Mouse (Mus musculus) intestine, embryonic 16.5 days (tissue): Measurements from ENCODE around the gene Mboat7. TPM values are rescaled to one million over a fixed set of nuclear protein-coding genes. Genes with fewer than 3 reads are reported as not detected.

Experiments used
- ATAC-seq: fragments of 200-750 bp; cut with Nextera tagmentation; 2 replicates; pipeline ENCODE4 v1.8.0; 2017; ENCODE audit warnings: moderate TSS enrichment, moderate library complexity
- H3K27ac ChIP-seq: fragments of 300-500 bp; sonication (generic); 2 replicates; pipeline ENCODE4 v1.5.1; 2014; ENCODE audit warnings: mild to moderate bottlenecking, low read length
- H3K27me3 ChIP-seq: fragments of 300-500 bp; sonication (generic); replicated peaks from 2 replicates; pipeline ENCODE4 v1.6.1; 2014; ENCODE audit warnings: low read length, control low read depth, mixed read lengths; ENCODE audit not compliant: control insufficient read depth, insufficient read depth
- H3K36me3 ChIP-seq: fragments of 300-500 bp; sonication (generic); 2 replicates; pipeline ENCODE4 v1.6.1; 2014; ENCODE audit warnings: low read length, control low read depth; ENCODE audit not compliant: control insufficient read depth, insufficient read depth
- H3K4me1 ChIP-seq: fragments of 300-500 bp; sonication (generic); 2 replicates; pipeline ENCODE4 v1.6.1; 2014; ENCODE audit warnings: low read length, control low read depth, mixed read lengths; ENCODE audit not compliant: control insufficient read depth, insufficient read depth
- H3K4me2 ChIP-seq: fragments of 300-500 bp; sonication (generic); 2 replicates; pipeline ENCODE4 v1.6.1; 2014; ENCODE audit warnings: low read depth, low read length, control low read depth
- H3K4me3 ChIP-seq: fragments of 300-500 bp; sonication (generic); 2 replicates; pipeline ENCODE4 v1.5.1; 2014; ENCODE audit warnings: mild to moderate bottlenecking, low read length
- H3K9ac ChIP-seq: fragments of 300-500 bp; sonication (generic); 2 replicates; pipeline ENCODE4 v1.6.1; 2014; ENCODE audit warnings: low read depth, low read length
- H3K9me3 ChIP-seq: fragments of 300-500 bp; sonication (generic); 2 replicates; pipeline ENCODE4 v1.6.1; 2016; ENCODE audit warnings: low read length, control low read depth; ENCODE audit not compliant: control insufficient read depth
- WGBS: fragments of 180-500 bp; shearing (Covaris S2); extraction: QIAGEN DNeasy Blood & Tissue Kit; methylation state at CpG from one replicate; pipeline ENCODE4 v1.1.7; 2014; 5-methylcytosine and 5-hydroxymethylcytosine counted together
- polyA plus RNA-seq: library from polyadenylated mRNA; unstranded; fragments of >200 nt; fragmentation: Nextera tagmentation; extraction: Ambion mirVana; gene quantifications from 2 replicates; pipeline ENCODE4 v1.2.1, GENCODE M21; 2015

Mboat7 gene
- polyA plus RNA-seq, 1 experiment from 2014 or later, result 60.7 TPM

DNA sequence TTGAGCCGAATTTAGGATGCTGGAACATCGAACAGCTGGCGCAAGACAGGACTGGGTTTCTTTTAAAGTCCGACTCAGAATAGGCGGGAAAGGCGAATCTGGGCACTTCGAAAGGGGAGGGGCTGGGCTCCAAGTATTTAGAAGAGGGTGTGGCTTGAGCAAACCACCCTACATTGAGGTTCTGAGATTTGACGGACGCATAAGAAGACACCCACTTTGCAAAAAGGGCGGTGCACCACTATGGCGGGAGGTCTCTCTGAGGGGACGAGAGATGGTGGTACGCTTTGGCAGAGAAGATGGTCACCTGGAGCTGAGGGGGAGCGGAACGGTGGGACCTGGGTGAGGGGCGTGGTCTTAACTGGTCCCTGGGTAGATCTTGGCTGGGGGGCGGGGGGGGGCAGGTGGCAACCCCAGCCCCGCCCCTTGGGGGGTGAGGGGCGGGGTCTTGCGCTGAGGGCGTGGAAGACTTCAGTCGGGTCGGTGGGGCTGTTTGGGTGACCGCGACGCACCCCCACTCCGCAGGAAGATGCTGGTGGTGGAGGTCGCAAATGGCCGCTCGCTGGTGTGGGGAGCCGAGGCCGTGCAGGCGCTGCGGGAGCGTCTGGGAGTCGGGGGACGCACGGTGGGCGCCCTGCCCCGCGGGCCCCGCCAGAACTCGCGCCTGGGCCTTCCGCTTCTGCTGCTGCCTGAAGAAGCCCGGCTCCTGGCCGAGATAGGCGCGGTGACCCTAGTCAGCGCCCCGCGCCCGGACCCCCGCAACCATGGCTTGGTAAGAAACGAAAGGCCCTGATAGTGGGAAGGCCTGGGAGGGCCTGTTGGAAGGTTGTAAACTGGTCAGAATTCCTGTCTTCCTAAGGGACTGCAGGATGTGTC lies 989 bp upstream of the Mboat7 start:
- WGBS, result 0% methylated on average over 50 of the region's 55 CpGs
- peaks cover 12% of the 10 kb centered on the region for H3K4me1 ChIP-seq
- peak overlapping the region; percentile 95 for H3K9ac ChIP-seq
- H3K4me3 ChIP-seq, result peak overlapping the region; percentile 87
- no peaks in the 10 kb centered on the region for H3K9me3 ChIP-seq
- peak overlapping the region; percentile 94 for H3K27ac ChIP-seq
- ATAC-seq, result peak; percentile 64
- H3K4me2 ChIP-seq, result peak overlapping the region; percentile 89
- no peaks in the 10 kb centered on the region for H3K27me3 ChIP-seq
- H3K36me3 ChIP-seq, result no peaks in the 10 kb centered on the region; the same call in 1 of the 2 replicates

DNA sequence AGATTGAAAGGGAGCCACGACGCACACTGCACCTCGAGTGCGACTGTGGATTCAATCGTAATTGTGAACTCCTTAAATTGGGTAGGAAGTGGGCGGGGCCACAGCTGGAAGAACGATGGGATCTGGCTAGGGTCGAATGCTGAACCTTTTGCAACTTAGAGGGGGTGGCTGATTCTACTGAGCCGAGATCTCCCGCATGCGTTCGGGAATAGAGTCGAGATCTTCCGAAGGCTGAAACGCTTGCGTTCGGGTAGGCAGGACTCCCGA lies 419 bp upstream of the Mboat7 start:
- Histone ChIP-seq H3K36me3 (no peaks in the 10 kb centered on the region; the same call in 1 of the 2 replicates), H3K27me3 (no peaks in the 10 kb centered on the region), H3K9ac (peak overlapping the region; percentile 95), H3K9me3 (no peaks in the 10 kb centered on the region), H3K4me2 (peak overlapping the region; percentile 89), H3K27ac (peak overlapping the region; percentile 94), H3K4me3 (peak overlapping the region; percentile 87), H3K4me1 (peaks cover 12% of the 10 kb centered on the region)
- under 1% methylated on average over 18 of the region's 18 CpGs for WGBS
- ATAC-seq, result no peak

DNA sequence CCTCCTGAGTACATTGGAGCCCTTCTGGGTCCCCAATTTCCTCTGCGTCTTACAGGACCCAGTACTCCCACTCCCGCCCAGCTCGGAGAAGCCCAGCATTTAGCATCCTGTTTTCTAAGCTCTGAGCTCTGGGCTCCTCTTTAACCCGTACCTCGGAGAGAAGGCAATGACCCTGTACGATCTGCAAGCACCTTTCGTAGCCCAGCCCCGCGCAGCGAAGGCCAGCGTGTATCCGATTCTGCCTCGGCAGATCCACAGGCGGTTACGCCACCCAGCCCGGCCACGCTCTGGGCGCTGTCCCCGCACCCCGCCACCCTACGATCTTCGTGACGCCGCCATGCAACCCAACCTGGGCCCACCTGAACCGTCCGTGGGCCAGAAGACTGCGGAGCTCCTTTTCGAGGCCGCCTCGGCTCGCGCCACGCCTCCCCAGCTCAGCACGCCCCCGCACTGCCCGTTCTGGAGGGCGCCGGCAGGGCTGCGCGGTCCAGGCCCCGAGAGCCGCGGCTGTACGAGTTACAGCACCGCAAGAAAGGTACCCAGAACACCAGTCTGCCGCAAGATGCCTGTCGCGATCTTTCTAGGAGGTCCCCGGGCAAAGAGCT lies 839 bp downstream of the Mboat7 start, which contains the start of gene Tsen34:
TSS of gene Tsen34 (plus strand) at position 482 of the 605 bp plus-strand sequence.
- no peaks in the 10 kb centered on the region for H3K27me3 ChIP-seq
- no peak for ATAC-seq

DNA sequence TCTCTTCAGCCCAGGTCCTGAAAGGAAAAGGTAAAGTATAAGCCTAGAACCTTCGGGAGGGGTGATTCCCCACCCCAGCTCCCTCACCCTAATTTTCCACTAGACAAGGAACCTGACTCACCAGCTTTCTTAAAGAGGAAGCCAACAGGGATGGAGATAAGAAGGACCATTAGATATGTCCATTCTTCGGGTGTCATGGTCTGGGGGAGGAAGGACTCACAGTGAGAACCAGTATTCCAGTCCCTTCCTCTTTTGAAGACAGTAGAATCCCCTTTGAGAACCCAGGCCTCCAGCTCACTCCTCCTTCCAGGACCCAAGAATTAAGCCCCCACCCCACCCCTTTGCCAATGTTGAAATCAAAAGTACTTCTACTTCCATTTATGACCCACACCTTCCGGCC lies 1.4 kb downstream of the Mboat7 start:
- 37% methylated on average over 3 of the region's 3 CpGs for WGBS
- no peak overlapping the region for H3K27ac ChIP-seq
- peaks cover 12% of the 10 kb centered on the region for H3K4me1 ChIP-seq

More for the DNA sequence above, 839 bp downstream of the Mboat7 start, which contains the start of gene Tsen34:
- H3K36me3 ChIP-seq, result no peaks in the 10 kb centered on the region
- peak within 1 kb of the TSS; percentile 87 for H3K4me3 ChIP-seq
- H3K4me2 ChIP-seq, result peak within 1 kb of the TSS; percentile 89
- H3K4me1 ChIP-seq, result peaks cover 12% of the 10 kb centered on the region
- no peaks in the 10 kb centered on the region for H3K9me3 ChIP-seq
- H3K9ac ChIP-seq, result peak within 1 kb of the TSS; percentile 95
- under 1% methylated on average over 49 of the region's 49 CpGs for WGBS
- peak within 1 kb of the TSS; percentile 94 for H3K27ac ChIP-seq

DNA sequence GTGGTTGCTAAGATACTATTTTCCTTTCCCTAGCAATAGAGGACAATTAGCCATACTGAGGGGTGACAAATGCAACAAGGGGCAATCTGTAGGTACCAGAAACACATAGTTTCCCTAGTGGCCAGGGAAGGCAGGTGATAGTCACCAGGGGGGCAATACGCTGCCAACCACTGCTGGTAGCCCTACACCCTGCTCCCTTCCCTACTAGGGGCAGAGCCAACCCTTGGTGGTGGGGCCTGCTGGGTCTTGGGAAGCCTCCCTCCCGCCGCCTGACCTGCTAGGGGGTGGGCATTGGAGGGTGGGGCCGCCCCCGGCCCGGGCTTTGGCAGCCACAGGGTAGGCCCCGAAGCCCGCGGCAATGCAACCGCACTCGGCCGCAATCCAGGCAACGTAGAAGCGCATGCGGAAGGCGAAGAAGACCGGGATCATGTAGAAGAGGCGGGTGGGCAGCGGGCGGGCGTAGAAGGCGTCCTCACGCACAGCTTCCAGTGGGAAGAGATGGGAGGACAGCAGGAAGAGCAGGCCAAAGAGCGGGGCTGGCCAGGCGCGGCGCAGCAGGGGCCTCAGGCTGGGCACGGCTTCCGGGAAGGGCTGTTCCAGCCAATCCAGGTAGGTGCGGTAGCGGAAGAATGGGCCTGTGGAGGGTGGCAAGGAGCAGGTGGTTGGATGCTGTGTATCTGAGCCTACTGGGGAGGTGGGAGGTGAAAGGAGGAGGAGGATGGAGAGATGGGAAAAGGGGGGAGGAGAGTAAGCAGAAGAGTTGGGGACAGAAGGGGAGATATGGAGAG lies 7.7 kb downstream of the Mboat7 start:
- H3K9me3 ChIP-seq, result no peaks in the 10 kb centered on the region

More for the DNA sequence above, 1.4 kb downstream of the Mboat7 start:
- peak overlapping the region; percentile 95 for H3K9ac ChIP-seq
- ATAC-seq, result no peak
- H3K27me3 ChIP-seq, result no peaks in the 10 kb centered on the region
- H3K9me3 ChIP-seq, result no peaks in the 10 kb centered on the region
- H3K4me3 ChIP-seq, result peak overlapping the region; percentile 87
- peak overlapping the region; percentile 89 for H3K4me2 ChIP-seq
- H3K36me3 ChIP-seq, result no peaks in the 10 kb centered on the region

DNA sequence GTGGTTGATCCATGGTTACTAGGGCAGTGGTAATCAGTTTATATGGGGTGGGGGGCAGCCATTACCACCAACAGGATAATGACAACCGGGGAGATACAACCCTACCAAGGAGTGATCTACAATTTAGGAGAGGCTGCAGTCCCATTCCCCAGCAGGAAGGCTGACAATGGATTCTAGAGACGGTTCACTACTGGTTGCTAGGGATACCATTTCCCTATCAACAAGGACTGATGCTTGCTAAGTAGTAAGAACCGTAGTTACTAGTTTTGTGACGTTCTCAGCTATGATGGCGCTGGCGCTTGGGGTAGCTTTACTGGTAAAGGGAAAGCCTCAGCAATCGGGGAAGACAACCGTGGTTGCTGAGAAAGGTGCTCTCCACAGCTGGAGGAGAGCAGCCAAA lies 8.6 kb downstream of the Mboat7 start:
- Histone ChIP-seq H3K4me2 (no peak overlapping the region), H3K4me1 (no peaks in the 10 kb centered on the region), H3K9me3 (no peaks in the 10 kb centered on the region), H3K4me3 (no peak overlapping the region), H3K27me3 (no peaks in the 10 kb centered on the region), H3K9ac (no peak overlapping the region), H3K27ac (no peak overlapping the region), H3K36me3 (peaks cover 8% of the 10 kb centered on the region; the same call in 1 of the 2 replicates)
- no peak for ATAC-seq
- WGBS, result 86% methylated on average over 8 of the region's 8 CpGs

More for the DNA sequence above, 7.7 kb downstream of the Mboat7 start:
- no peak overlapping the region for H3K4me2 ChIP-seq
- H3K36me3 ChIP-seq, result peaks cover 8% of the 10 kb centered on the region; the same call in 1 of the 2 replicates
- no peak for ATAC-seq
- WGBS, result 89% methylated on average over 31 of the region's 31 CpGs
- H3K27me3 ChIP-seq, result no peaks in the 10 kb centered on the region
- no peak overlapping the region for H3K4me3 ChIP-seq
- H3K27ac ChIP-seq, result no peak overlapping the region
- no peaks in the 10 kb centered on the region for H3K4me1 ChIP-seq
- H3K9ac ChIP-seq, result no peak overlapping the region

DNA sequence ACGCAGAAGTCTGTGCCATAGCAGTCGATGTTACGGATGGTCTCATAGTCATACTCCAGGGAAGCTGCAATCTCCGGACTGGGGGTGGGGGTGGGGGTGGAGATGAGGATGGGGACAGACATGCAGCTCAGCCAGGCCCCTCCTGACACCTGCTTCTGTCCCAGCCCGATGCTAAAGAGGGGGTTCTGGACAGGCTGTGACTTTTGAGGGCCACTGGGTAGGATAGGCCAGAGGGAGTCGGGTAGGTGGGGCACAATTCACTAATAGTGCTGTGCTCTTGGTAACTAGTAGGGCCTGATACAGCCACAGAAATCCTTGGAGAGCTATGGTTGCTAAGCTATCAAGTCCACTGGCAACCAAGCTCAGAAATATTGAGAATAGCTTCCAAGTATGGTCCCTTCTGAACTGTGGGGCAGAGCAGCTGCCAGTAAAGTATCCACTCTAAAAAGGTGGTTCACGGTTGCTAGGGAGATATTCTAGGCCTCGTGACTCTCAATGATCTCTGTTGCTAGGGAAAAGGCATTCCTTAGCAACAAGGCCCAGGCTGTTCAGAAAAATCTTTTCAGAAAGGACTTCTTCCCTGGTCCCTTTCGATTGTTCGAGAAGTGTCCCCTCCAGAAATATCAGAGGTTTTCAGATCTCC lies 9.3 kb downstream of the Mboat7 start:
- 81% methylated on average over 10 of the region's 10 CpGs for WGBS
- Histone ChIP-seq H3K36me3 (peaks cover 8% of the 10 kb centered on the region; the same call in 1 of the 2 replicates), H3K4me1 (no peaks in the 10 kb centered on the region), H3K27ac (no peak overlapping the region), H3K4me3 (no peak overlapping the region), H3K27me3 (no peaks in the 10 kb centered on the region), H3K4me2 (no peak overlapping the region), H3K9me3 (no peaks in the 10 kb centered on the region), H3K9ac (no peak overlapping the region)
- no peak for ATAC-seq

DNA sequence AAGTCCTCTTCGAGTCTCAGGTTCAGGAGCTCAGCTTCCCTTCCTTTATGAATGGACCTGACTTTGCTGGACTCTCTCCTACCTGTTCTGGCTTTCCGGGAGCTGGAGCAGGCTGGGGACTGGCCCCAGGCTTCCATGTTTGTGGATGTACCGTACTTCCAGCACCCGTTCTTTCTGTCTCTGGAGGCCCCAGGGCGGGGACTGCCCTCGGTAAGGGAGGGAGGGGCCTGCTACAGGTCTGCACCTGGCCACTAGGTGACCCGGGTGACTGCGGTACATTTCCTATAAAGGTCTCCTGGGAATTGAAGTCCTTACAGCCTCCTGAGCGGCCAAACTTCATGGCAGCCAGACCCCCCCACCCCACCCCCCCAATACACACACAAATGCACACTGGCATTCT lies 16.0 kb downstream of the Mboat7 start, which contains the start of gene Tmc4:
TSS of gene Tmc4 (minus strand) at position 212 of the 400 bp plus-strand sequence.
- H3K36me3 ChIP-seq, result no peaks in the 10 kb centered on the region
- H3K27ac ChIP-seq, result peak within 1 kb of the TSS; percentile 67
- no peaks in the 10 kb centered on the region for H3K27me3 ChIP-seq
- H3K4me3 ChIP-seq, result peak within 1 kb of the TSS; percentile 49
- H3K4me2 ChIP-seq, result peak within 1 kb of the TSS; percentile 50
- peak; percentile 91 for ATAC-seq
- WGBS, result 33% methylated on average over 9 of the region's 9 CpGs
- H3K4me1 ChIP-seq, result peaks cover 4% of the 10 kb centered on the region; the same call in 1 of the 2 replicates
- no peaks in the 10 kb centered on the region for H3K9me3 ChIP-seq
- H3K9ac ChIP-seq, result peak within 1 kb of the TSS; percentile 65
